Mouse (Mus musculus): Measurements from ENCODE around the gene 5730596B20Rik.

Gene 5730596B20Rik

GRCm38 (mm10) chr6:52162611-52163365 is 14.5 kb upstream of the 5730596B20Rik start:
- in situ Hi-C loops (cut with MboI, MseI) = no loop called here

- in situ Hi-C loops (cut with MboI, MseI) = no loop called here
Observed at GRCm38 (mm10) chr6:52163366-52164031, 13.8 kb upstream of the 5730596B20Rik start.

GRCm38 (mm10) chr6:52164051-52164625 is 13.2 kb upstream of the 5730596B20Rik start:
- in situ Hi-C loops (cut with MboI, MseI) = no loop called here

- in situ Hi-C loops (cut with MboI, MseI) = no loop called here
Observed at GRCm38 (mm10) chr6:52164626-52165440, 12.5 kb upstream of the 5730596B20Rik start, which contains the start of gene Hoxa2. Hoxa2 (minus strand) TSS chr6:52164831.

GRCm38 (mm10) chr6:52165441-52166370 is 11.6 kb upstream of the 5730596B20Rik start:
- in situ Hi-C loops (cut with MboI, MseI) = no loop called here

GRCm38 (mm10) chr6:52166431-52167077 is 10.7 kb upstream of the 5730596B20Rik start:
- in situ Hi-C loops (cut with MboI, MseI) = no loop called here

GRCm38 (mm10) chr6:52167176-52167575 is 10.1 kb upstream of the 5730596B20Rik start:
- in situ Hi-C loops (cut with MboI, MseI) = no loop called here

GRCm38 (mm10) chr6:52167736-52168161 is 9.5 kb upstream of the 5730596B20Rik start:
- in situ Hi-C loops (cut with MboI, MseI) = no loop called here

GRCm38 (mm10) chr6:52168191-52169055 is 8.9 kb upstream of the 5730596B20Rik start:
- in situ Hi-C loops (cut with MboI, MseI) = no loop called here

GRCm38 (mm10) chr6:52169499-52170165 is 7.7 kb upstream of the 5730596B20Rik start:
- in situ Hi-C loops (cut with MboI, MseI) = loop anchor here in 1 of 2 experiments (10.0 kb wide), 1 partner anchor 1135 kb away; no protein-coding TSS in a partner anchor

GRCm38 (mm10) chr6:52170166-52170897 is 7.0 kb upstream of the 5730596B20Rik start:
- in situ Hi-C loops (cut with MboI, MseI) = loop anchor here in 1 of 2 experiments (10.0 kb wide), 1 partner anchor 1134 kb away; no protein-coding TSS in a partner anchor

- in situ Hi-C loops (cut with MboI, MseI) = loop anchor here in 1 of 2 experiments (10.0 kb wide), 1 partner anchor 1134 kb away; no protein-coding TSS in a partner anchor
Observed at GRCm38 (mm10) chr6:52170898-52171223, 6.4 kb upstream of the 5730596B20Rik start.

GRCm38 (mm10) chr6:52171331-52171730 is 6.0 kb upstream of the 5730596B20Rik start:
- in situ Hi-C loops (cut with MboI, MseI) = loop anchor here in 1 of 2 experiments (10.0 kb wide), 1 partner anchor 1133 kb away; no protein-coding TSS in a partner anchor

- in situ Hi-C loops (cut with MboI, MseI) = loop anchor here in 1 of 2 experiments (10.0 kb wide), 1 partner anchor 1133 kb away; no protein-coding TSS in a partner anchor
Observed at GRCm38 (mm10) chr6:52171938-52172337, 5.4 kb upstream of the 5730596B20Rik start.

GRCm38 (mm10) chr6:52172501-52172900 is 4.8 kb upstream of the 5730596B20Rik start:
- in situ Hi-C loops (cut with MboI, MseI) = loop anchor here in 1 of 2 experiments (10.0 kb wide), 1 partner anchor 1132 kb away; no protein-coding TSS in a partner anchor

GRCm38 (mm10) chr6:52173648-52174047 is 3.6 kb upstream of the 5730596B20Rik start:
- in situ Hi-C loops (cut with MboI, MseI) = loop anchor here in 1 of 2 experiments (10.0 kb wide), 1 partner anchor 1131 kb away; no protein-coding TSS in a partner anchor
